Mouse (Mus musculus): ENCODE results near the gene Tut7.

GRCm38 (mm10) chr13:59801000-59801399, 21.9 kb downstream of the Tut7 start:
- TF ChIP-seq CTCF (conservative IDR thresholded peaks at IDR 0.05; ENCODE audit: insufficient read depth, insufficient read length, low read depth, low read length) = no peak
- no peak for TF ChIP-seq POLR2A (IDR thresholded peaks at IDR 0.05; ENCODE audit: low read depth, low read length)
